Mouse (Mus musculus): Measurements from ENCODE around the gene Hsh2d. TPM values are rescaled to one million over a fixed set of nuclear protein-coding genes. Genes with fewer than 3 reads are reported as not detected.

Hsh2d gene
- polyA plus RNA-seq, 1 experiment, result not detected

GRCm38 (mm10) chr8:72153382-72153781 is 36.1 kb upstream of the Hsh2d start:
- Histone ChIP-seq H3K36me3 (ENCODE audit: control insufficient read depth, insufficient read depth) (peaks cover 49% of the 10 kb centered on the region), H3ac (ENCODE audit: control insufficient read depth, insufficient read length) (no peak overlapping the region), H3K79me2 (ENCODE audit: control insufficient read depth, insufficient read depth) (no peaks in the 10 kb centered on the region), H3K27me3 (ENCODE audit: control insufficient read depth, insufficient read depth, insufficient read length) (no peaks in the 10 kb centered on the region), H3K4me3 (no peak overlapping the region), H3K4me2 (ENCODE audit: low read depth) (no peak overlapping the region)
- TF ChIP-seq MYOD1 (IDR thresholded peaks at IDR 0.05; ENCODE audit: control insufficient read depth in 1 of 3, insufficient read length in 2 of 3, low read depth in 2 of 3), result no peak
- TF ChIP-seq POLR2A (IDR thresholded peaks at IDR 0.05; ENCODE audit: insufficient read length, low read depth), result no peak
- TF ChIP-seq TCF3 (IDR thresholded peaks at IDR 0.05; ENCODE audit: insufficient read length, low read depth), result no peak
- no peak for TF ChIP-seq REST (IDR thresholded peaks at IDR 0.05; ENCODE audit: insufficient read depth, insufficient read length)
- TF ChIP-seq CEBPB (IDR thresholded peaks at IDR 0.05; ENCODE audit: insufficient read depth, poor library complexity, severe bottlenecking), result no peak
- no peak for TF ChIP-seq MAX (IDR thresholded peaks at IDR 0.05; ENCODE audit: low read depth)
- no peak for TF ChIP-seq POLR2AphosphoS2 (IDR thresholded peaks at IDR 0.05; ENCODE audit: insufficient read length, low read depth)
- no peak for TF ChIP-seq MYOG (IDR thresholded peaks at IDR 0.05; ENCODE audit: control insufficient read depth in 1 of 3, insufficient read depth in 1 of 3, insufficient read length in 2 of 3, low read depth in 2 of 3)
- TF ChIP-seq E2F4 (IDR thresholded peaks at IDR 0.05; ENCODE audit: insufficient read depth), result no peak
- TF ChIP-seq SRF (IDR thresholded peaks at IDR 0.05; ENCODE audit: control insufficient read depth, insufficient read length, low read depth), result no peak
- TF ChIP-seq USF1 (IDR thresholded peaks at IDR 0.05; ENCODE audit: low read depth), result no peak
- no peak for TF ChIP-seq TCF12 (IDR thresholded peaks at IDR 0.05; ENCODE audit: insufficient read depth, poor library complexity, severe bottlenecking)

- Histone ChIP-seq H3K27me3 (ENCODE audit: control insufficient read depth, insufficient read depth, insufficient read length) (no peaks in the 10 kb centered on the region), H3ac (ENCODE audit: control insufficient read depth, insufficient read length) (no peak overlapping the region), H3K4me2 (ENCODE audit: low read depth) (peak overlapping the region; percentile 36), H3K36me3 (ENCODE audit: control insufficient read depth, insufficient read depth) (peaks cover 15% of the 10 kb centered on the region), H3K4me3 (no peak overlapping the region), H3K79me2 (ENCODE audit: control insufficient read depth, insufficient read depth) (peaks cover 18% of the 10 kb centered on the region)
- TF ChIP-seq REST (IDR thresholded peaks at IDR 0.05; ENCODE audit: insufficient read depth, insufficient read length) (no peak), SRF (IDR thresholded peaks at IDR 0.05; ENCODE audit: control insufficient read depth, insufficient read length, low read depth) (no peak), MYOG (IDR thresholded peaks at IDR 0.05; ENCODE audit: control insufficient read depth in 1 of 3, insufficient read depth in 1 of 3, insufficient read length in 2 of 3, low read depth in 2 of 3) (no peak), POLR2A (IDR thresholded peaks at IDR 0.05; ENCODE audit: insufficient read length, low read depth) (no peak), CEBPB (IDR thresholded peaks at IDR 0.05; ENCODE audit: insufficient read depth, poor library complexity, severe bottlenecking) (no peak), USF1 (IDR thresholded peaks at IDR 0.05; ENCODE audit: low read depth) (no peak), TCF12 (IDR thresholded peaks at IDR 0.05; ENCODE audit: insufficient read depth, poor library complexity, severe bottlenecking) (no peak), MYOD1 (IDR thresholded peaks at IDR 0.05; ENCODE audit: control insufficient read depth in 1 of 3, insufficient read length in 2 of 3, low read depth in 2 of 3) (no peak), MAX (IDR thresholded peaks at IDR 0.05; ENCODE audit: low read depth) (no peak), POLR2AphosphoS2 (IDR thresholded peaks at IDR 0.05; ENCODE audit: insufficient read length, low read depth) (no peak), TCF3 (IDR thresholded peaks at IDR 0.05; ENCODE audit: insufficient read length, low read depth) (no peak), E2F4 (IDR thresholded peaks at IDR 0.05; ENCODE audit: insufficient read depth) (no peak)
Measured at GRCm38 (mm10) chr8:72158096-72158495, 31.3 kb upstream of the Hsh2d start.

- H3K4me3 ChIP-seq, result no peak overlapping the region
- TF ChIP-seq E2F4 (IDR thresholded peaks at IDR 0.05; ENCODE audit: insufficient read depth), result no peak
- no peak for TF ChIP-seq MAX (IDR thresholded peaks at IDR 0.05; ENCODE audit: low read depth)
- TF ChIP-seq SRF (IDR thresholded peaks at IDR 0.05; ENCODE audit: control insufficient read depth, insufficient read length, low read depth), result no peak
- no peak for TF ChIP-seq MYOG (IDR thresholded peaks at IDR 0.05; ENCODE audit: control insufficient read depth in 1 of 3, insufficient read depth in 1 of 3, insufficient read length in 2 of 3, low read depth in 2 of 3)
- TF ChIP-seq TCF3 (IDR thresholded peaks at IDR 0.05; ENCODE audit: insufficient read length, low read depth), result no peak
- peaks cover 8% of the 10 kb centered on the region for H3K36me3 ChIP-seq (ENCODE audit: control insufficient read depth, insufficient read depth)
- H3K27me3 ChIP-seq (ENCODE audit: control insufficient read depth, insufficient read depth, insufficient read length), result no peaks in the 10 kb centered on the region
- H3ac ChIP-seq (ENCODE audit: control insufficient read depth, insufficient read length), result no peak overlapping the region
- H3K79me2 ChIP-seq (ENCODE audit: control insufficient read depth, insufficient read depth), result peaks cover 25% of the 10 kb centered on the region
- peak overlapping the region; percentile 36 for H3K4me2 ChIP-seq (ENCODE audit: low read depth)
Measured at GRCm38 (mm10) chr8:72158726-72159125, 30.7 kb upstream of the Hsh2d start.

- TF ChIP-seq SRF (IDR thresholded peaks at IDR 0.05; ENCODE audit: control insufficient read depth, insufficient read length, low read depth) (no peak), MAX (IDR thresholded peaks at IDR 0.05; ENCODE audit: low read depth) (no peak), E2F4 (IDR thresholded peaks at IDR 0.05; ENCODE audit: insufficient read depth) (no peak), POLR2A (IDR thresholded peaks at IDR 0.05; ENCODE audit: insufficient read length, low read depth) (no peak), REST (IDR thresholded peaks at IDR 0.05; ENCODE audit: insufficient read depth, insufficient read length) (no peak), POLR2AphosphoS2 (IDR thresholded peaks at IDR 0.05; ENCODE audit: insufficient read length, low read depth) (no peak), CEBPB (IDR thresholded peaks at IDR 0.05; ENCODE audit: insufficient read depth, poor library complexity, severe bottlenecking) (no peak), MYOD1 (IDR thresholded peaks at IDR 0.05; ENCODE audit: control insufficient read depth in 1 of 3, insufficient read length in 2 of 3, low read depth in 2 of 3) (no peak)
- Histone ChIP-seq H3K4me2 (ENCODE audit: low read depth) (peak overlapping the region; percentile 74), H3K27me3 (ENCODE audit: control insufficient read depth, insufficient read depth, insufficient read length) (no peaks in the 10 kb centered on the region), H3K36me3 (ENCODE audit: control insufficient read depth, insufficient read depth) (no peaks in the 10 kb centered on the region), H3ac (ENCODE audit: control insufficient read depth, insufficient read length) (no peak overlapping the region), H3K79me2 (ENCODE audit: control insufficient read depth, insufficient read depth) (peaks cover 32% of the 10 kb centered on the region), H3K4me3 (peak overlapping the region; percentile 60)
Measured at GRCm38 (mm10) chr8:72160007-72160406, 29.4 kb upstream of the Hsh2d start.
